Mouse (Mus musculus) small intestine, adult 2 months (tissue): ENCODE data around the gene Actr3.

ENCODE experiments used
- CTCF ChIP-seq: fragments of 200-500 bp; IDR thresholded peaks from 2 replicates; pipeline ENCODE4 v1.5.1; 2012; ENCODE audit warnings: low read depth, mild to moderate bottlenecking, control low read depth, inconsistent platforms, low read length, moderate library complexity, mixed read lengths; ENCODE audit not compliant: insufficient replicate concordance, insufficient read length; ENCODE audit errors: extremely low read depth
- POLR2A ChIP-seq: fragments of 200-500 bp; IDR thresholded peaks from 2 replicates; pipeline ENCODE4 v1.6.1; 2012; ENCODE audit warnings: low read depth, mild to moderate bottlenecking, control low read depth, inconsistent platforms, low read length, moderate library complexity

GRCm38 (mm10) chr1:125439556-125439955 is 4.0 kb upstream of the Actr3 start:
- TF ChIP-seq POLR2A (no peak), CTCF (no peak)
